Mouse (Mus musculus) E14TG2a.4 (cell line): ENCODE results near the gene Fitm1.

ENCODE experiments used
- CTCF ChIP-seq: conservative IDR thresholded peaks from 2 replicates; pipeline ENCODE4 v1.5.1; 2014; ENCODE audit warnings: low read length
- NANOG ChIP-seq: IDR thresholded peaks from 2 replicates; pipeline ENCODE4 v1.6.1; 2014; ENCODE audit warnings: borderline replicate concordance, low read length, mixed read lengths
- POU5F1 ChIP-seq: IDR thresholded peaks from 2 replicates; pipeline ENCODE4 v1.6.1; 2014; ENCODE audit warnings: low read length, borderline replicate concordance

DNA sequence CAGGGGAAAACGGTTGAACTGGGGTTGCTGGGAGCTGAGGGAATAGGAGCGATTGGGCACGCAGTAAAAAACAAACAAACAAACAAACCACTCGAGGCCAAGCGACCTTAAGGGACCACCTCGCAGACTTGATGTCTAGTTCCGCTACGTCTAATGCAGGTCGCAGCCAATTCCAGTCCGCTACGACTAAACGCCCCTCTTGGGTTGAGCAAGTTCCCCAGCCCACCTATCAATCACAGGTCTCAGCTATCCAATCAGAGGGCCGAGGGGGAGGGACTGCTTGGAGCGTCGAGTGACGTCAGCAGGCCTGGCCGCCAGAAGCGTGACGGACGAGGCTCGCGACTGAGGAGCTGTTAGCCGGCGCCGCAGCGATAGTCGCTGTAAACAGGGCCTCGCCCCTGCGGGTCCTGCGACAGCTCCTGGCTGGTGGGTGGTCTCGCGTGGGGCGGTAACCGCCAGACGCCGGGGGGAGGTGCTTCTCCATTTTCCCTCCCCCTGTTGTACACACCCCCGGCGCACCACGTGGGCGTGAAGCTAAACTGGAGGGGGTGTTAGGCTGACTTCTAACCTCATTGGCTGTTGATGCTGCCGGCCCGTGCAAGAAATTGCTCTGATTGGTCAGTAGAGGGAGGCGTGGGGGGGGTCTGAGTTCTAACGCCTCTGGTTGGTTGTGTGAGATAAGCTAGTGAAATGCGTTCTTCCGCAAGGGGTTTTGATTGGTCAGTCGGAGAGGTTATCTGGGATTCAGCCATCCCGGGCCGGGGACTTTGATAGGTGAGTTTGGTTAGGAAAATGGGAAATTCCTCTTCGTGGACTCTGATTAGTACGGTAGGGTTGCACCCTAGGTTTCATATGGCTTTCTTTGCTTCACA is 15.0 kb upstream of the Fitm1 start, which contains the start of gene A730061H03Rik:
- no peak for TF ChIP-seq CTCF
- TF ChIP-seq NANOG = peak; percentile 48; the same call in 1 of the 2 replicates
- no peak for TF ChIP-seq POU5F1
